Mouse (Mus musculus) midbrain, embryonic 10.5 days (tissue): ENCODE measurements around the gene Mindy3. TPM values are rescaled to one million over a fixed set of nuclear protein-coding genes. Genes with fewer than 3 reads are reported as not detected.
A peak's percentile ranks its signal among the peaks of the same experiment; 100 is the strongest.

Experiments
- DNase-seq: peaks from one replicate; pipeline ENCODE4 v3.0.0-alpha.2; 2017; ENCODE audit warnings: low spot score
- H3K27ac ChIP-seq: fragments of 300-500 bp; sonication (generic); replicated peaks from 2 replicates; pipeline ENCODE4 v1.5.1; 2016; ENCODE audit warnings: mild to moderate bottlenecking
- H3K27me3 ChIP-seq: fragments of 300-500 bp; sonication (generic); 2 replicates; pipeline ENCODE4 v1.6.1; 2016; ENCODE audit warnings: low read depth, mild to moderate bottlenecking; ENCODE audit not compliant: poor library complexity, severe bottlenecking
- H3K36me3 ChIP-seq: fragments of 300-500 bp; sonication (generic); 2 replicates; pipeline ENCODE4 v1.6.1; 2016; ENCODE audit warnings: mild to moderate bottlenecking, moderate library complexity
- H3K4me1 ChIP-seq: fragments of 300-500 bp; sonication (generic); 2 replicates; pipeline ENCODE4 v1.6.1; 2016
- H3K4me3 ChIP-seq: fragments of 300-500 bp; sonication (generic); 2 replicates; pipeline ENCODE4 v1.5.1; 2016; ENCODE audit warnings: mild to moderate bottlenecking, moderate library complexity
- H3K9me3 ChIP-seq: fragments of 300-500 bp; sonication (generic); replicated peaks from 2 replicates; pipeline ENCODE4 v1.6.1; 2016; ENCODE audit warnings: mild to moderate bottlenecking
- WGBS: fragments of 180-500 bp; shearing (Covaris S2); methylation state at CpG from one replicate; pipeline ENCODE4 v1.1.7; 2016; 5-methylcytosine and 5-hydroxymethylcytosine counted together
- polyA plus RNA-seq: library from polyadenylated mRNA; unstranded; fragments of >200 nt; fragmentation: Nextera tagmentation; extraction: Ambion mirVana; gene quantifications from 2 replicates; pipeline ENCODE4 v1.2.1, GENCODE M21; 2016

The Mindy3 gene
- polyA plus RNA-seq, 1 experiment from 2014 or later, result 34.0 TPM

DNA sequence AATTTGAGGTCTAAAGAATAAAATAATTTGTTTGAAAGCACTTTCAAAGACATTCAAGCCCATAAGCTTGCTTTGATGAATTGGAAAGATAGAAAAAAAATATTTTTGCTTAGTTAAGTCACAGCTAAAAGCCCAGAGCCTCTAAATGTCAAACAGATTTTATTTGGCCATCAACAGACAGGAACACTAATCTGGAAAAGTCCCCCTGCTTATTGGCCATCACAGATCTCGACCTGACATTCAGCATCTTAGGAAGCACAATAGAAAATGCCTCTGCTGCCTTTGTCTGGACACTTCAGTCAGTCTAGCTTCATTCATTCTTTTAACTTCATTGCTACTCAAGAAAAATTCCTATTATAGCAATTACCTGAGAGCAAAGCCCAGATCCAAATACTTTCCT, 58.0 kb downstream of the Mindy3 start:
- Histone ChIP-seq H3K4me3 (no peak overlapping the region), H3K27ac (no peak overlapping the region), H3K36me3 (peaks cover 23% of the 10 kb centered on the region), H3K27me3 (no peaks in the 10 kb centered on the region), H3K9me3 (no peaks in the 10 kb centered on the region), H3K4me1 (no peaks in the 10 kb centered on the region)
- 73% methylated on average over 1 of the region's 1 CpGs for WGBS
- DNase-seq, result no peak

DNA sequence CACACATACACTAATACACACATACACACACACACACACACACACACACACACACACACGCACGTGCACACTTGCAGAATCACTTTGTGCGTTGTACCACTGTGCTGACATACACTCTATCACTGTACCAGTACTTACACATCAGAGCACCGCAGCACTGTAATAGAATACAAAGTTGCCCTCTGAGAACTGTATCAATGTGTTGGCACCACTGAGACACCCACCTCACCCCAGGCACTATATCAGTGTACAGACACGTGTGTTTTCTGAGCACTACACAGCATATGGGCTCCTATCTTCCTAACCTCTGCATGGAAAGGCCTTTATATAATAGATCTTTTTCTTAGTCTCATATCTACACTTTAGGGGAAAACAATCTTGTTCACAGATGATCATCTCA, 64.4 kb downstream of the Mindy3 start:
- Histone ChIP-seq H3K27ac (no peak overlapping the region), H3K36me3 (peaks cover 40% of the 10 kb centered on the region), H3K4me1 (no peaks in the 10 kb centered on the region), H3K4me3 (no peak overlapping the region), H3K9me3 (no peaks in the 10 kb centered on the region), H3K27me3 (no peaks in the 10 kb centered on the region)
- DNase-seq, result no peak
- WGBS, result 96% methylated on average over 5 of the region's 5 CpGs

DNA sequence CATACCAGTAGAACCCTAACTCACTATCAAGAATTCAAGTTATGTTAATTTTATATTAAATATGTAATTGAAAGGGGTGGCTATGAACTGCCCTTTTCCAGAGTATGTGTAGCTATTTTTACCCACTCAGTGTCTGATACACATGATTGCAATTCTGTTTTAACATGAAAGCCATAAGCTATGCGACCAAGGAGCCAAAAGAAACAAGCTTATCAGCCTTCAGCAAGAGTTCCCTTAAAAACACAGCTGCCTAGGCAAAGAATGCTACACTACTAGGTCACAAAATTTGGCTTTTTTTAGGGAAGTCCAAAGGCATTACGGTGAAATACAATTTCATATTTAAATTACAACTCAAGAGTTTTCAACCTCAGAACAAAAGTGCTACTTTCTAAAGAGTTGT, 70.4 kb downstream of the Mindy3 start:
- WGBS, result 92% methylated on average over 2 of the region's 2 CpGs
- no peaks in the 10 kb centered on the region for H3K27me3 ChIP-seq
- no peak overlapping the region for H3K27ac ChIP-seq
- no peak for DNase-seq
- peaks cover 14% of the 10 kb centered on the region; the same call in 1 of the 2 replicates for H3K36me3 ChIP-seq
- no peaks in the 10 kb centered on the region for H3K4me1 ChIP-seq
- no peaks in the 10 kb centered on the region for H3K9me3 ChIP-seq
- no peak overlapping the region for H3K4me3 ChIP-seq

DNA sequence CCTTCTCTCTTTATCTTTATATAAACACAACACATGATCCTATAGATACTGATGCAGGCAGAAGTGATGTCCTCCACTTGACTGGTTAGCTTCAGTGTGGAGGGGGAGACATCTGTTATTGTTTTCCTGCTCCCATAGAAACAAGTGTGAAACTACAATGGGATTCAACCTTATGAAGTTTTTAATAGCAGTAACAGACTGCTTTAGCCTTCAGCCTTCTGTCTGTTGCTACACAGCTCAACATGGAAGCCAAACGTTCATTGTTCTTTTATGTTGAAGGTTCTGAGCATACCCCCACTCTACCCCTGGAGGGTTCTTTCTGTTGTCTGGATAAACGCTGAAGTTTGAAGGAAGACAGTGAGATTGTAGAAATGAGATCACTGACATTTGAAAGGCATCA, 87.3 kb downstream of the Mindy3 start:
- no peak overlapping the region for H3K27ac ChIP-seq
- no peaks in the 10 kb centered on the region for H3K27me3 ChIP-seq
- peaks cover 22% of the 10 kb centered on the region for H3K4me1 ChIP-seq
- no peaks in the 10 kb centered on the region for H3K36me3 ChIP-seq
- H3K9me3 ChIP-seq, result no peaks in the 10 kb centered on the region
- H3K4me3 ChIP-seq, result no peak overlapping the region
- 79% methylated on average over 2 of the region's 2 CpGs for WGBS
- DNase-seq, result no peak

DNA sequence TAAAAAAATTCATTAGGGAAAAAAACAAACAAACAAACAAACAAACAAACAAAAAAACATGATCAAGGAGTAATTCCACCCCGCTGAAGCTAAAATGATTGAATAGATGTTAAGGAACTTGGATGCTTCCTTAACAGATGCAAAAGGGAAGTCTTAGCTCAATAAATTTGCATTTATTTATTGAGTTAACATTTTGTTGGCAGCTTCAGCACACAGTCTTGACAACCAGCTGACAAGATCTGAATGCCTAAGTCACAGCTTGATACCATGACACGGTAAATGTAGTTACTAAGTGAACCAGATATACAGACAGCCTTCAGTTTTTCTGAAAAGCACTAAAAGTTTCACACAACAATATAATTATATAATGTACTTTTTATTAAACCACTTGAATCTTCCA, 89.7 kb downstream of the Mindy3 start:
- H3K4me1 ChIP-seq, result peaks cover 22% of the 10 kb centered on the region
- H3K4me3 ChIP-seq, result no peak overlapping the region
- no peak overlapping the region for H3K27ac ChIP-seq
- DNase-seq, result no peak
- 68% methylated on average over 2 of the region's 2 CpGs for WGBS
- no peaks in the 10 kb centered on the region for H3K36me3 ChIP-seq
- no peaks in the 10 kb centered on the region for H3K9me3 ChIP-seq
- H3K27me3 ChIP-seq, result no peaks in the 10 kb centered on the region

DNA sequence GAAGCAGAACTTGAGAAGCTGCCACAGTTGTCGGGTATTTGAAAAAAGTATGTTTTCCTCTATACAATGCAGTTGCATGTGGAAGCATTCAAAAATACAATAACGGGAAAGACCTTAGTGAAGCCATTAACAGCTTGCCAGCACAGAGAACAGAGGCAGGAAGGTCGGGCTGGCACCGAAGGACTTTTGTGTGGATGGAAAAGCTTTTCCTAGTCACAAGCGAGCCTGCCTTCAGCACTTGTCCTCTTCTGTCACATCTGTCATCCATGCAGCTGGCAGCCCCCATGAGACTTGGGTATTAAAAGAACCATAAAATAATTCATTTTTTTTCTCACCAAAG, 90.2 kb downstream of the Mindy3 start:
- 49% methylated on average over 5 of the region's 5 CpGs for WGBS
- no peak overlapping the region for H3K27ac ChIP-seq
- no peak overlapping the region for H3K4me3 ChIP-seq
- H3K36me3 ChIP-seq, result no peaks in the 10 kb centered on the region
- H3K9me3 ChIP-seq, result no peaks in the 10 kb centered on the region
- H3K4me1 ChIP-seq, result peaks cover 22% of the 10 kb centered on the region
- no peaks in the 10 kb centered on the region for H3K27me3 ChIP-seq
- no peak for DNase-seq

DNA sequence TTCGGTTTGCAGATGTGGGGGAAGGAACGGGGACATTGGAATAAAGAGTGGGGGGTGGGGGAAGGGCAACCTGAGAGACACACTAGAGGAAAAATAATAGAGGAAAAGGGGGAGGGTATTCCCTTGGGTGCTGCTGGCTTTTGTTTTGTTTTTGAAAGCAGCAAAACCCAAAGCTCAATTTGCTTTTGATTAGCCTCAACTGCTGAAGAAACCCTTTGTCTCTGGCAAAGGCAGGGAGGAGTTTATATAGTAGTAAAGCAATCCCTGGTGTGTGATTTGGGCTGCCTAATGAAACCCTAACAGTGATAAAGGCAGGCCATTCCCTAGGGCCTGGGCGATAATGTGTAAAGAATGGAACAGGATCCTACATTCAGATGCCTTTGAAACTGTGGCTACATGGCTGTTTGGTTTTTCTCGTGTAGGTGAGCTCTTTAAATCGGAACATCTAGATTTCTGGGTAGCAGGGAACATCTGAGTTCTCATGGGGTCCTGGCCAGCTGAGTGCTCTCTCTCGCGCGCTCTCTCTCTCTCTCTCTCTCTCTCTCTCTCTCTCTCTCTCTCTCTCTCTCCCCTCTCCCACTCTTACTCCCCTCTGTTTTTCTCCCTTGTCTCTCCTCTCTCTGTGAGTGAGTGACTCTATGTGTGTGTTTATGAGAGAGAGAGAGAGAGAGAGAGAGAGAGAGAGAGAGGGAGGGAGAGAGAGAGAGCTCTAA, 90.8 kb downstream of the Mindy3 start:
- WGBS, result 31% methylated on average over 8 of the region's 8 CpGs
- no peak for DNase-seq
- Histone ChIP-seq H3K9me3 (no peaks in the 10 kb centered on the region), H3K36me3 (no peaks in the 10 kb centered on the region), H3K27ac (peak overlapping the region; percentile 2; the same call in 1 of the 2 replicates), H3K4me1 (peaks cover 22% of the 10 kb centered on the region), H3K27me3 (no peaks in the 10 kb centered on the region), H3K4me3 (0 out of 2 replicates have a peak overlapping the region, but pooled peaks have one; percentile 40)

DNA sequence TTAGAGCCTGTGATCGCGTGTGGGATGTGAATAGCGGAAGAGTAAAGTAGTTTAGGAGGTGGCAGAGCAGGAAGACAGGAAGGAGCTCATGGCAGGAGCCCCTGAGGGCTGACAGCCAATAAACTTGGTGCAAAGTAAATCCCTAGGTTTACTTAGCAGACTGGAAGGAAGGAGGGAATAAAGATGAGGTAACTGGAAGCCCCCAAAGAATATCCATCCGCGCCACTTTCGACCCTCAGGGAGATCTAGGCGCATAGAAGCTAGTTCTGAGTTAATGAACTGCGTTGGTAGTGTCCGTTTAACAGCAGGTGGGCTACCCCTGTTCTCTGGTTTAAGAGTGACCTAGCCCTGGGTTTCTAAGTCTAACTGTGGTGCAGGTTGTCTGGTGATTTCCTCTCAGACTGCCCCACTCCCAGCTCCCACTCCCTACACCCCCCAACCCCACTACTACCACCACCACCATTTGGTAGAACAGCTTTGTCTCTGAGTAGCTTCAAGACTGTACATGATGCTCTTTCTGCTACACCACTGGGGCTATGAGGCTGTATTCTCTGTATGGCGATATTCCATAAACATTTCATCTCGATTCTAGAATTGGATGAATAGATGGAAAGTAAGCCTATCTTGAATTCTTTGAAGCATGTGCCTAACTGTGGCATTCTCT, 91.4 kb downstream of the Mindy3 start:
- H3K36me3 ChIP-seq, result no peaks in the 10 kb centered on the region
- H3K27ac ChIP-seq, result peak overlapping the region; percentile 2; the same call in 1 of the 2 replicates
- peaks cover 22% of the 10 kb centered on the region for H3K4me1 ChIP-seq
- no peaks in the 10 kb centered on the region for H3K9me3 ChIP-seq
- peak overlapping the region; percentile 40 for H3K4me3 ChIP-seq
- DNase-seq, result peak; percentile 19
- no peaks in the 10 kb centered on the region for H3K27me3 ChIP-seq
- WGBS, result 28% methylated on average over 11 of the region's 11 CpGs

DNA sequence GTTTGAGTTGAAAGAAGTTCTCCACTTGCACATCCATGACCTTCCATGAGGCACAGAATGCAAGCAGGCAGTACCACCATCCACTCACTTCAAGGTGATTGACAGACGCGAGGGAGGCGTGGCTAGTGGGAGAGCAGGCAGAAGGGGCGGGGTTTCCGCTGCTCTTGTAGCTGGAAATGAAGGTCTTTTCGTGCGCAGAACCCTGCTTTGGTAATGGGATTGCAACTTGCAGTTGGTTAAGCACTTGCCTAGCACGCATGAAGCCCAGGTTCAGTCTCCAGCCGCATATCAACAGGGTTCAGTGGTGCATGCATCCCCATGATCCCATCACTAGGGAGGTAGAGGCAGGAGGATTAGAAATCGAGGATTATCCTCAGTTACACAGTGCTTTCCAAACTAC, 92.1 kb downstream of the Mindy3 start:
- Histone ChIP-seq H3K27ac (no peak overlapping the region; the same call in 1 of the 2 replicates), H3K27me3 (no peaks in the 10 kb centered on the region), H3K36me3 (no peaks in the 10 kb centered on the region), H3K4me1 (peaks cover 22% of the 10 kb centered on the region), H3K4me3 (peak overlapping the region; percentile 40), H3K9me3 (no peaks in the 10 kb centered on the region)
- peak; percentile 71 for DNase-seq
- 12% methylated on average over 10 of the region's 10 CpGs for WGBS

DNA sequence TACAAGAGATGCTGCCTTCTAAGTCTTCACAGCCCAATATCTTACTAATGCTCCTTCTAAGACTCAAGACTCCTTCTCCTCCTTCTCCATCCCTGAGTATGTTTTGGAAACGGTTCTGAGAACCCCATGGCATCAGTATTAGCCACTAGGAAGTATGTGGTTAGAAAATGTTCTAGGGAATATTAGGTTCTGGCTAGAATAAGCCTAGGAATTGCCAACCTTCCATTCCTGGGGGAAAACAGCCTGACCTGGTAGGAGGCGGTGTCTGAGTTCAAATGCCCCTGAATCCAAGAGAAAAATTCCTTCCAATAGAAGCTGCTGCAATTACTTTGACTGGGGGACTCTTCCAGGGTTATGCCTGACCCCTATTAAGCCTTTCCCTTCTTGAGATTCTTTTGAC, 93.4 kb downstream of the Mindy3 start:
- peaks cover 22% of the 10 kb centered on the region for H3K4me1 ChIP-seq
- H3K4me3 ChIP-seq, result no peak overlapping the region
- no peak overlapping the region for H3K27ac ChIP-seq
- no peaks in the 10 kb centered on the region for H3K27me3 ChIP-seq
- no peaks in the 10 kb centered on the region for H3K36me3 ChIP-seq
- no peak for DNase-seq
- H3K9me3 ChIP-seq, result no peaks in the 10 kb centered on the region
- WGBS, result 84% methylated on average over 2 of the region's 2 CpGs

DNA sequence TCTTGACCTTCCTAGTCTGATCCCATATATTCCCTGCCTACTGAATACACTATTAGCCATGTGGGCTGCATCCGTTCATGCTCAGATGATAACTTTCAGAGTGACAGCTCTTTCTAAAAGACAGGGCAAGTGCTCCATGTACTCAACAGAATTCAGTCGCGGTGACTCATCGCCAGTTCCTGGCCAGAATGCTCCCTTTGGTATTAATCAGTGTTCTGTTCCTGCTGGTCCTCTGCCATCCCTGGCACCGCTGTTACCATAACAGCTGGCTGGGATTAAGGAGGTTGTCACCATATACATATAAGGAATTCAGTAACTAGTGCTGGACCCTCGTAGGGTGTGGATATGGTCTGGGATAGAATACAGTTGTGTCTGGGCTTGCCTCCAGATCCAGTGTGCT, 93.9 kb downstream of the Mindy3 start:
- Histone ChIP-seq H3K27ac (no peak overlapping the region), H3K4me1 (peaks cover 22% of the 10 kb centered on the region), H3K9me3 (no peaks in the 10 kb centered on the region), H3K4me3 (no peak overlapping the region), H3K36me3 (no peaks in the 10 kb centered on the region), H3K27me3 (no peaks in the 10 kb centered on the region)
- 92% methylated on average over 6 of the region's 6 CpGs for WGBS
- no peak for DNase-seq

DNA sequence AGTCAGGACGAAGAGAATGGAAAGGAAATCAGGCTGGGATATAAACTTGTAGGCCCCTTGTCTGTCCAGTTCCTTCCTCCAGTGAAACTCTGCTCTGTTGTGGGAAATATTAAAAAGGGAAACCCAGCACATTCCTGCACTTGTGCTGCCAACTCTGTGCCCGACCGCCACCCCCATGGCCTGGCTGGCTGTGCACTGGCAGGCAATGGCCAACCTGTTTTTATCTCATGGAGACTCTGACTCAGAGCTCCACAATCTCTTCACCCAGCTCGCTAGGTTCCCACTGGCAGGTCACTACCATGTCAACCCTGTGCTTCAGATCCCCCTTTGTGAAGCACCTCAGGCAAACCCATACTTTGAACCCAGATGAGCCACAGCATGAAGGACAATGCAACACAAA, 98.4 kb downstream of the Mindy3 start:
- H3K27ac ChIP-seq, result no peak overlapping the region
- DNase-seq, result no peak
- 0 out of 2 replicates have a peak, but pooled peaks cover 2% of the 10 kb centered on the region for H3K4me1 ChIP-seq
- H3K36me3 ChIP-seq, result no peaks in the 10 kb centered on the region
- no peaks in the 10 kb centered on the region for H3K9me3 ChIP-seq
- H3K27me3 ChIP-seq, result no peaks in the 10 kb centered on the region
- 96% methylated on average over 4 of the region's 4 CpGs for WGBS
- H3K4me3 ChIP-seq, result no peak overlapping the region

DNA sequence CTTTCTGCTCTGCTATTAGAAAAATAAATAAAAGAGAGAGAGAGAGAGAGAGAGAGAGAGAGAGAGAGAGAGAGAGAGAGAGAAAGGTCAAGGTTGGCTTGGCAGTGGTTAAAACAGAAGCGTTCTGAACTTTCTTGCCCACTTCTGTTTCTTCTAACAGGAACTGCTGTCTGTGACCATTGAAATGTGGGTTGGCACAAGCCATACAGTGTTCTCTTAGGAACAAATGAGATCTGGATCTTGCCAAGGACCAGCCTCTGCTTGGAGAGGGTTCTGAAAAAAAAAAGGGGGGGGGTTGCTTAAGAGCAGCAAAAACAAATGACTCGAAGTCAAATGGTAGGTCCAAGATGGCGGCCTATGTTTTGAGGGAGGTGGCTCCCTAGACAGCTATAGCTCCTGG, 100.6 kb downstream of the Mindy3 start:
- Histone ChIP-seq H3K36me3 (no peaks in the 10 kb centered on the region), H3K27me3 (no peaks in the 10 kb centered on the region), H3K27ac (no peak overlapping the region), H3K9me3 (no peaks in the 10 kb centered on the region), H3K4me3 (no peak overlapping the region), H3K4me1 (0 out of 2 replicates have a peak, but pooled peaks cover 2% of the 10 kb centered on the region)
- WGBS, result 88% methylated on average over 3 of the region's 3 CpGs
- no peak for DNase-seq
